Mouse (Mus musculus) ES-E14 (cell line): ENCODE data around the gene H1f0.

Experiments
- CHD2 ChIP-seq: IDR thresholded peaks from 2 replicates; pipeline ENCODE4 v1.6.1; 2014; ENCODE audit warnings: mild to moderate bottlenecking, low read depth, low read length, inconsistent platforms
- HCFC1 ChIP-seq: IDR thresholded peaks from 2 replicates; pipeline ENCODE4 v1.6.1; 2012; ENCODE audit warnings: low read length, inconsistent platforms, borderline replicate concordance; ENCODE audit not compliant: insufficient read depth
- MAFK ChIP-seq: IDR thresholded peaks from 2 replicates; pipeline ENCODE4 v1.6.1; 2014; ENCODE audit warnings: mild to moderate bottlenecking, low read depth, low read length, inconsistent platforms; ENCODE audit not compliant: insufficient read depth
- ZC3H11A ChIP-seq: IDR thresholded peaks from 2 replicates; pipeline ENCODE4 v1.6.1; 2012; ENCODE audit warnings: low read depth, mild to moderate bottlenecking, inconsistent platforms, low read length, borderline replicate concordance
- ZNF384 ChIP-seq: IDR thresholded peaks from 2 replicates; pipeline ENCODE4 v1.6.1; 2012; ENCODE audit warnings: low read depth, low read length, inconsistent platforms

GRCm38 (mm10) chr15:78990970-78991525, 37.2 kb upstream of the H1f0 start:
- TF ChIP-seq ZC3H11A (no peak), ZNF384 (no peak), CHD2 (no peak), MAFK (no peak), HCFC1 (no peak)
